Mouse (Mus musculus) lung, postnatal 0 days (tissue): ENCODE measurements around the gene Bag6. TPM values are rescaled to one million over a fixed set of nuclear protein-coding genes. Genes with fewer than 3 reads are reported as not detected.

Experiments
- ATAC-seq: fragments of 200-750 bp; cut with Nextera tagmentation; 2 replicates; pipeline ENCODE4 v1.8.0; 2017; ENCODE audit warnings: moderate library complexity
- DNase-seq: peaks from one replicate; pipeline ENCODE4 v3.0.0-alpha.2; 2016; ENCODE audit warnings: low spot score
- H3K27ac ChIP-seq: fragments of 300-500 bp; sonication (generic); 2 replicates; pipeline ENCODE4 v1.5.1; 2014; ENCODE audit warnings: antibody characterized with exemption, mild to moderate bottlenecking, low read length, mixed read lengths
- H3K27me3 ChIP-seq: fragments of 300-500 bp; sonication (generic); replicated peaks from 2 replicates; pipeline ENCODE4 v1.6.1; 2014; ENCODE audit warnings: low read length, mixed read lengths; ENCODE audit not compliant: insufficient read depth
- H3K36me3 ChIP-seq: fragments of 300-500 bp; sonication (generic); 2 replicates; pipeline ENCODE4 v1.6.1; 2014; ENCODE audit warnings: low read length, mixed read lengths; ENCODE audit not compliant: insufficient read depth
- H3K4me1 ChIP-seq: fragments of 300-500 bp; sonication (generic); 2 replicates; pipeline ENCODE4 v1.6.1; 2014; ENCODE audit warnings: antibody characterized with exemption, low read depth, low read length, mixed read lengths; ENCODE audit not compliant: insufficient read depth
- H3K4me2 ChIP-seq: fragments of 300-500 bp; sonication (generic); replicated peaks from 2 replicates; pipeline ENCODE4 v1.6.1; 2014; ENCODE audit warnings: low read depth, mild to moderate bottlenecking, low read length, moderate library complexity, mixed read lengths
- H3K4me3 ChIP-seq: fragments of 300-500 bp; sonication (generic); 2 replicates; pipeline ENCODE4 v1.5.1; 2014; ENCODE audit warnings: low read depth, low read length
- H3K9ac ChIP-seq: fragments of 300-500 bp; sonication (generic); replicated peaks from 2 replicates; pipeline ENCODE4 v1.6.1; 2014; ENCODE audit warnings: low read depth, mild to moderate bottlenecking
- H3K9me3 ChIP-seq: fragments of 300-500 bp; sonication (generic); 2 replicates; pipeline ENCODE4 v1.6.1; 2016; ENCODE audit warnings: low read length, mixed read lengths
- CTCF ChIP-seq: IDR thresholded peaks from 2 replicates; pipeline ENCODE4 v1.5.1; 2016; ENCODE audit warnings: antibody characterized with exemption, mild to moderate bottlenecking
- EP300 ChIP-seq: IDR thresholded peaks from 2 replicates; pipeline ENCODE4 v1.6.1; 2016; ENCODE audit warnings: antibody characterized with exemption, mild to moderate bottlenecking, control low read depth
- WGBS: fragments of 180-500 bp; shearing (Covaris S2); extraction: QIAGEN DNeasy Blood & Tissue Kit; methylation state at CpG from one replicate; pipeline ENCODE4 v1.1.7; 2014; 5-methylcytosine and 5-hydroxymethylcytosine counted together
- polyA plus RNA-seq: library from polyadenylated mRNA; unstranded; fragments of >200 nt; fragmentation: Nextera tagmentation; extraction: Ambion mirVana; gene quantifications from 2 replicates; pipeline ENCODE4 v1.2.1, GENCODE M21; 2015

The Bag6 gene
- polyA plus RNA-seq, 1 experiment from 2014 or later, result 34.8 TPM

DNA sequence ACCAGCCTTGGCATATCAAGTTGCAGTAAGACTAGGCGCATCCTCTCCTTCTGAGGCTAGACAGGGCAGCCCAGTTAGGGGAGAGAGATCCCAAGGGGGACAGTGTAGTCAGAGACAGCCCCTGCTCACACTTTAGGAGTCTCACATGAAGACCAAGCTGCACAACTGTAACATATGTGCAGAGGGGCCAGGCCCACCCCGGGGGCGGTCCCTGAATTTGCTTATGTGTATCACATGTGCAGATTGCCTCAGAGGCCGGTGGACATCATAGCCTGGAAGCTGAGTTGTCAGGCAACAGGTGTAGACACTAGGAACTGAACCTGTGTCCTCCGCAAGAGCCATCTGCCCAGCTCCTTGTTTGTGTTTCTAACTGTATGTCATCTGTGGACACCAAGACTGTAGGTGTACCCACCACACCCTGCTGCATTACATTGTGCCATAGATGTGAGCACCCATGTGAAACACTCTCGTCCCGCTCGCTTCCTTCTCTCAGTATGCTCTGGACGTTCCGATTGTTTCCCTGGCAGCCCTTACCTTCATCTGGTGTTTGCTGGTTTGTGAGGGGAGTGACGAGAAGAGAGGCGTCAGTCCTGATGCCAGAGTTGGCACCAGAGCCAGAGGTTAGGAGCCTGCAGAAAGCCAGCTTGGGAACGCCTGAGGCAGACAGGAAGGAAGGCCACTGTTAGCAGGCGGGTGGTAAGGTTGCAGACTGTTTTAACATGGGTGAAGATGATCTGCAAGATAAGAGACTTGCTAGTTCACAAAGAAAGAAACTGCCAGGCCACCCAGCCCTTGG lies 42.4 kb upstream of the Bag6 start:
- H3K36me3 ChIP-seq, result peaks cover 29% of the 10 kb centered on the region

DNA sequence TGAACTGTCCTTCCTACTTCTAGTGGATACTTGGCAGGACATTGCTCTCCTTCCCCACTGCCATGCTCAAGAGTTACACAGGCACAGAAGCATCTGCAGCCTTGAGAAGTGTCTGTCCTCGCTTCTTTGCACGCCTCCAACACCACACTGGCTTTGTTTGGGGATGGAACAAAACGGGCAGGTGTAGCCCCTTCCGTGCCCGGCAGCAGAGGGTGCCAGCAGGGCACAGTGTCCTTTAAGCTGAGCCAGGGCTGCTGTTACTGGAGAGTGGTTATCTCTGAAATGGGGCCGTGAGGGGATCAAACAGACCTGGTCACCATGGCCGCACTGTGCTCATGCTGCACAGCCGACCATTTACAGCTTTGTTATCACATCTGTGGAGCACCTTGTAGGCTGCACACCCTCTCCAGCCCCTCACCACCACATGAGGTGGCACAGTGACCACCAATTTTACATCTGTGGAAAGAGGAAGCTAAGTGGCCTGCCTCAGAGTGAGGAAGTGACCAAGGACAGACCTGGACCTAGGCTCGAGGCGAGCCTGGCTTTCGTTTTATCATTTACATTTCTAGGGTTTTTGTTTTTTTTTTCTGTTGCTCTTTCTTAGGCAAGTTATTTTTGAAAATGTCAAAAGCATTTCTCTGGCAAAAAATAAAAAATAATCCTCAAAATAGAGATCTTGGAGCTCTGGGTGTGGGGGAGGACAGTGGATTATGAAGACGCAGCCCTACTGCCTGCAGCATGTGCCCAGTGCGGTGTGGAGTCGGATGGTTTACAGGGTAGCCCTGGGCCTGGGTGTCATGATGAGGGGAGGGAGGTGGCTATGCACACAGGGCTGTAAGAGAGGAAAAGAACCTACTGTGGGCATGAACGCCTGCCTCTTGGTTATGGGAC lies 40.3 kb upstream of the Bag6 start:
- TF ChIP-seq CTCF (no peak), EP300 (no peak)
- Histone ChIP-seq H3K4me2 (no peak overlapping the region), H3K9me3 (no peaks in the 10 kb centered on the region), H3K36me3 (peaks cover 39% of the 10 kb centered on the region), H3K27me3 (no peaks in the 10 kb centered on the region), H3K4me3 (no peak overlapping the region), H3K4me1 (no peaks in the 10 kb centered on the region), H3K9ac (no peak overlapping the region), H3K27ac (no peak overlapping the region)
- ATAC-seq, result no peak
- WGBS, result 83% methylated on average over 15 of the region's 15 CpGs
- DNase-seq, result no peak

More for the DNA sequence above, 42.4 kb upstream of the Bag6 start:
- Histone ChIP-seq H3K27me3 (no peaks in the 10 kb centered on the region), H3K27ac (no peak overlapping the region), H3K4me3 (no peak overlapping the region), H3K4me2 (no peak overlapping the region), H3K9ac (no peak overlapping the region), H3K4me1 (no peaks in the 10 kb centered on the region), H3K9me3 (no peaks in the 10 kb centered on the region)
- ATAC-seq (no peak), DNase-seq (no peak)
- no peak for TF ChIP-seq EP300
- no peak for TF ChIP-seq CTCF
- WGBS, result 88% methylated on average over 14 of the region's 14 CpGs

DNA sequence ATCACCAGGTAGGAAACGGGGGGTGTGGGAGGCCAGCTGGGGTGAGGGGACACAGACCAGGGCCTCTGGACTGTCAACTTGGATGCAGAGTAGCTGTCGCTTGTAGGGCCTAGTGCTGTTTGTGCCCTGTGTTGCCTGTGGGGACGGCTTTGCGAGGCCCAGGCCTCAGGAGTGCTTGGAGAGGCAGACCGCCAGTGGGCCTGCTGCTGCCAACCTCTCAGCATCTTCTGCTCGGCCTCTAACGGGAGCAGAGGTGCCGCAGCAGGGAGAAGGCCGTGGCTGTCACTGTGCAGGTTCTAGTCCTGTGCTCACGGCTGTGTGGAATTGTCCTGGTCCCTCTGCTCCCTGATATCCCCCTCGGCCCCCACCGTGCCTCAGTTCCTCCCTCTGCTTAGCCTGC lies 38.4 kb upstream of the Bag6 start:
- H3K27me3 ChIP-seq, result no peaks in the 10 kb centered on the region
- ATAC-seq (no peak), DNase-seq (no peak)
- H3K36me3 ChIP-seq, result peaks cover 41% of the 10 kb centered on the region
- H3K4me1 ChIP-seq, result no peaks in the 10 kb centered on the region
- H3K27ac ChIP-seq, result no peak overlapping the region
- no peak overlapping the region for H3K9ac ChIP-seq
- H3K4me3 ChIP-seq, result no peak overlapping the region
- H3K9me3 ChIP-seq, result no peaks in the 10 kb centered on the region
- TF ChIP-seq CTCF (no peak), EP300 (no peak)
- WGBS, result 88% methylated on average over 11 of the region's 12 CpGs
- no peak overlapping the region for H3K4me2 ChIP-seq

DNA sequence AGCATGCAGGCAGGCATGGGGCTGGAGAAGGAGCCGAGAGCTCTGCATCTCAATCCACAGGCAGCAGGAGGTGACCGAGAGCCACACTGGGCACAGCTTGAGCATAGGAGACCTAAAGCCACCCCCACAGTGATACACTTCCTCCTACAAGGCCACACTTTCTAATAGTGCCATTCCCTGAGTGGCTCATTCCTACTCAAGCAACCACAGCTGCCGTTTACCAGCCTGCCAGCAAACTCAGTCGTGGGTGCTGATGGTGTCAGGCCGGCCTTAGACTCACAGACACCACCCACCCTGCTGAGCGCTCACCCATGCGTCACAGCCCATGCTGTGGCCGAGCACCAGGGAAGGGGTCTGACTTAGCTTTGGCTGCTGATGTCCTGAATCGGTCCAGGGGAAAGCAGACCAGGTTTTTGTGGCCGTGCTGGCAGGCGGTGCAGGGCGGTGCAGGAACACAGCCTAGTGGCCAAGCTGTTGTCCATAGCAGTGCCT lies 37.8 kb upstream of the Bag6 start:
- H3K27me3 ChIP-seq, result no peaks in the 10 kb centered on the region
- ATAC-seq (no peak), DNase-seq (no peak)
- no peaks in the 10 kb centered on the region for H3K9me3 ChIP-seq
- no peak for TF ChIP-seq EP300
- 88% methylated on average over 12 of the region's 12 CpGs for WGBS
- H3K36me3 ChIP-seq, result peaks cover 45% of the 10 kb centered on the region
- no peak overlapping the region for H3K4me2 ChIP-seq
- H3K9ac ChIP-seq, result no peak overlapping the region
- H3K27ac ChIP-seq, result no peak overlapping the region
- H3K4me3 ChIP-seq, result no peak overlapping the region
- H3K4me1 ChIP-seq, result no peaks in the 10 kb centered on the region

DNA sequence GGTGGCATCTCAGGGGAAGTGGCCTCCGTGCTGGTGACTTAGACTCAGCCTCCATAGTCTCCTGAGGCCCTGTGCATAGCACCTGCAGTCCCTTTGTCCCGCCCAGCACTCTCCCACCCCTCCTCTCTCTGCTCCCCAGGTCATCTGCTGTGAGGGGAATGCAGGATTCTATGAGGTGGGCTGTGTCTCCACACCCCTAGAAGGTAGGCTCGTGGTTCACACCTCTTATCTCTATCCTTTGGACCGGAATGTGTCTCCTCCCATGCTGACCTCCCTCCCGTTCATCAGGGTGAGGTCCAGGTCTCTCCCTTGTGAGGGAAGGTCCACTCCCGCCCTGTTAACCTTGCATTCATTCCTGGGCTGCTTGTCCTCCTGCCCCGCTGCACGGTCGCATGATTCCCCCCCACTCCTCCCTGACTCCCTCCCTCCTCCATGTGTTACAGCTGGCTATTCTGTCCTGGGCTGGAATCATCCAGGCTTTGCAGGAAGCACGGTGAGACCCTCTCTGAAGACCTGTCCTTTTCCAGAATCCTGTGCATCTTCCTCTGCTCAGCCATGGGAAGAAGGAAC lies 34.7 kb upstream of the Bag6 start:
- Histone ChIP-seq H3K4me3 (no peak overlapping the region), H3K27ac (no peak overlapping the region), H3K4me2 (no peak overlapping the region), H3K9ac (no peak overlapping the region), H3K36me3 (peaks cover 48% of the 10 kb centered on the region), H3K4me1 (no peaks in the 10 kb centered on the region), H3K9me3 (no peaks in the 10 kb centered on the region), H3K27me3 (no peaks in the 10 kb centered on the region)
- 63% methylated on average over 10 of the region's 10 CpGs for WGBS
- no peak for DNase-seq
- no peak for TF ChIP-seq EP300
- TF ChIP-seq CTCF, result no peak
- ATAC-seq, result no peak

DNA sequence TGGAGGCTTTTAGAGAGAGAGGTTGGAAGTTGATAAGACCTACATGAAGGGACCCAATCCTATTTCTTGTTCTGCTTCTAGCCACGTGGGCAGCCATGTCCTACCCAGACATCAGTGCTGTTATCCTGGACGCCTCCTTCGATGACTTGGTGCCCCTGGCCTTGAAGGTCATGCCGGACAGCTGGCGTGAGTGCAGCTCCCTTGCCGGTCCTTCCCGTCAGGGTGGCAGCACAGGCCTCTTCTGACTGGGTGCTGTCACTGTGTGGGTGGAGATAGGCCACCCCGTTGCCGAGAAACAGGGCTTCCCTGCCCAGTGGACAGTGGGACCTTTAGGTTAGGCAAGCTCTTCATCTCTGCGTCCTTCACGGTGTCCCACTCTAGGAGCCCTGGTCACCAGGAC lies 33.8 kb upstream of the Bag6 start:
- Histone ChIP-seq H3K9me3 (no peaks in the 10 kb centered on the region), H3K4me3 (no peak overlapping the region), H3K4me2 (no peak overlapping the region), H3K9ac (no peak overlapping the region), H3K27me3 (no peaks in the 10 kb centered on the region), H3K27ac (no peak overlapping the region), H3K36me3 (peaks cover 46% of the 10 kb centered on the region), H3K4me1 (no peaks in the 10 kb centered on the region)
- 81% methylated on average over 11 of the region's 11 CpGs for WGBS
- no peak for DNase-seq
- no peak for ATAC-seq
- TF ChIP-seq EP300 (no peak), CTCF (no peak)
